Mouse (Mus musculus) kidney, adult 8-10 months (tissue): ENCODE measurements at regions not wholly inside any gene's neighbourhood (a gene's known extent, or its start where the extent isn't known, plus 50 kb on each side); places are given as distances from the start of the nearest gene placed in this dataset.
A peak's percentile ranks its signal among the peaks of the same experiment; 100 is the strongest.
"Not testable (repeated sequence)": the region's sequence is repeated elsewhere in the genome, so short reads cannot be mapped to it uniquely, and the experiment has no call there.

ENCODE experiments used
- DNase-seq, 2 experiments: peaks; one replicate each; pipeline ENCODE4 v3.0.0; 2022

DNA sequence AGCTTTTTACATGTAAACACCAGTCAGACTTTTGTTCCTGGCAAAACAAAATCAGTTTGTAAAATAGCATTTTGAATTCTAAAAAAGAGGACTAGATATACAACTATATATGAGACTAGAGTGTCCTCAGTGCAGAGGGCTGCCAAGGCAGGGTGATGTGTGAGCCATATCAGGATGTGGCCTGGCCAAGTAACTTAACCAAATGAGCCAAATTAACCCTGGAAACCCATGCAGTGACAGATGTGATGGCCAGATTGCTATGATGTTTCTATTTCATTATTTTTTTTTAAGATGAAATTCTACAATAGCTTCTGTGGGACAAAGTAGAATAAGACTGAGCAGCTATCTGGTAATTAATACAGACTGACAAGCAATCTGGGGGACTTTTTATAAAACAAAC, 181.8 kb downstream of the Nova1 start:
- DNase-seq, result no peak

DNA sequence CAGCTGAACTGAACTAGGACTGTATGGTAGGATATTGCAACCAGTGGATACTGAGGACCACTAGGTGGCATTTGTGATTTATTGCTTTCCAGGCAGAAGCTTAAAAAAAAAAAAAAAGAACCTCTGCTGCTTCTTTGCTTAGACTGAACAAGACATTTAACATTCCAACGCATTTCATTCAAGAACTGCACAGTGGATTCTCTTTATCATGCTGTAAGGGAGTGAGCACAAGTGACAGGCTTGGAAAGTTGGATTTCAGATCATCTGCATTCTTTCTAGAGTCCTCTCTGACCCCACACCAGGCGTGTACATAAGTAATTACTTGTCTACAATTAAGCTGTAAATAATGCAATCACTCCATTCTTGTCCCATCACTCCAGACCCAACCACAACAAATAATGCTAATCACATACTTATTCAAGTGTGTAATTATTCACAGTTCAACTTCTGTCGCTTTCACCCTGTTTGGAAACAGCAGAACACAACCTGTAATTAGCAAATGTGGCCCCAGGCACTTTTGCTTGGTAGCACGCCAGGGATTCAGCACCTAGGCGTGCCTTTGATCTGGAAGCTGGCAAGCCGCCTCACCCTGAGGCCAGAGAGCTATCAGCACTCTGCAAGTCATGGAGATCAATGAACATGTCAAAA, 183.5 kb downstream of the Nova1 start:
- peak; percentile 2 to 43 for DNase-seq

DNA sequence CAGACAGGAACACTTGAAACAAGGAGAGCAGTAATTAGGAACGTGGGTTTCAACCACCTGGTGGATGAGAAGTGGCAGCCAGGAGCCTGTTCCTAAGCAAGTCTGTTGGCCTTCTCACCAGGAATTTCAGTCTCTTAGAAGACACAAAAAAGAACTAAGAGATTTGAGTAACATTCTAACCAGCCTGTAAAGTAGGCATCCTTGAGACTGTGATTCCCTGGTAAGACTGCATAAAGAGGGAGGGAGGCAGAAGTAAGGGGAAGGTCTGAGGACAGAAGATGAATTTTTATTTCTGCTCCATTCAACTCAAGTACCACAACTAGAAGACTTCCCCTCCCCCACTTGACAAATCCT, 184.0 kb downstream of the Nova1 start:
- no peak for DNase-seq

DNA sequence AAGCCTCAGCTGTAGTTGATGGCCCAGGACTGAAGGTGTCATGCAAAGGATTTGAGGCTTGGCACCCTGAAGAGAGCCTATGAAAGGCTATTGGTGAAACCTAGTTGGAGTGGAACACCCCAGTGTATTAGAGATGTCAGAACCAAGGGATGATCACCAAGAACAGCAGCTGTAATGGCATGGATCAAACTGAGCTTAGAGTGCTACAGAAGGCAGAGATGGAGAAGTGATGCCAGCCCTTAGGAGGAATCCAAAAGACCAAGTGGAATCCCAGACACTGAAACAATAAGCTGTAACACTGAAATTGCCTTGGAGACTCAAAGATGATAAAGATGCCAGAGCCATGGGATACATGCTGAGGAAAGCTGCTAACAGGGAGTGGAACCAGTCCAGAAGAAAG, 186.3 kb downstream of the Nova1 start:
- not testable (repeated sequence) for DNase-seq

DNA sequence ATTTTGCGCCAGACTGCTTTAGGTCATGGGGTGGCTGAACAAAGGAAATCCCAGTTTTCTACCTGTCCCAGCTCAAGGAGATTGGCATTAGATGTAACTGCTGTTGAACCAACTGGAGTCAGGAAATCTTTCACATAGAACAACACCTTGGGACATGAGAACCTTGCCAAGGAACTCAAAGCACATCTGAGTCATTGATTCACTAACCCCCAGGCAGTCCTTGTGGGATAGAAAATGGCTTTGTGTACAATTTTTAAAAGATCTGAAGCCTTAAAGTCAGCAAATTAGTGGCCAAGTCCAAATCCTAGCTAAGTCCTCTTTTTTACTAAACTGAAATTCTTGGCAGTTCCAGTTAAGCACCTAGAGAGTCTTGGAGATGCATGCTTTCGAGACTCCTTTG, 191.4 kb downstream of the Nova1 start:
- peak in 1 of 2 experiments; percentile 12 for DNase-seq

DNA sequence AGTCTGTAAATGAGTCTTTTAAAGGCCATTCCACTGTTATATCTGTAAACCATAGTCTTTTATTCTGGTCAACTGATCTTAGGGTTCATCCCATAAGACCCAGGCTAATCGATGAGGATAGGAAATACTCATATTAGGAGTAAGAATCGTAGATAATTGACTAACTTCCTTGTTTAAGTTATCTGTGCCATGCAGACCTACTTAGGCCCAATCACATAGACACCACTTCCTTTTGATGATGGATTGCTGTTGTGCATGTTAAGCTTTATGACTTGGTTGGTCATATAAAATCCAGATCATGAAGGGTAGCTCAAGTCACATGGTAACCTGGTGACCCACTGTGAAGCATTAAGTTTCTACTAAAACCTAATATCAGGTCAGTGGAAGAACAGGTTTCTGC, 207.3 kb downstream of the Nova1 start:
- DNase-seq, result no peak

DNA sequence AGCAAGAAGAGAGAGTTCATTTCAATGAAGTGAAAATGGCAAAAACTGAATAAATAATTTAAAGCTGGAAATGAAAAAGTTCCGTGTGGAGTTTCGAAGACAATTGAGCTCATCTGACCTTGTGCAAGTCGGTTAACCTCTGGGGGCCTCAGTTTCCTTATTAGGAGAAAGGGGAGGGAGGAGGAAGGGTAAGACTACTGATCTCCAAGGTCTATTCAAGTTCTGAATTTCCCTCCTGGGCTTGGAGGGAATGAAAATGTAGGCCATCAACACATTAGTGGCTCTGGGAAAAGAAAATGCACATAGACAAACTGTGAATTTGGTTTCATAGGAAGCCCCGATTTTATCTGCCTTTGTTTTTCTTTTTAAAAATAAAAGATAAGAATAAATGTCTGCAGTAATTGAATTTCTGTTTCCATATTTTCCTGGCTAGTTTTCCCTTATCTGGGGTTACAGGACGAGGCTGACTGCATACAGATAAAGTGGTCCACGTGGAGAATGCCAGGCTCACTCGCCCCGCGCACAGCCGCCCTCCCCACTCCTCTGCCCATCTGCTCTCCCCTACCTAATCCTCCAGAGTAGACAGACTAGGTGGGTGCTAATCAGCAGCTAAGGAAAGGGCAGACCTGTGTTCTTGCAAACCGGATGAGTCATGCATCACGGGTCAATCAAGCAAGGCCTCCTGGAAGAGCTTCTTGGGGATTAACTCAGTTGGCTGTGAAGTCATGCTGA, 209.0 kb downstream of the Nova1 start:
- peak; percentile 2 to 13 for DNase-seq

DNA sequence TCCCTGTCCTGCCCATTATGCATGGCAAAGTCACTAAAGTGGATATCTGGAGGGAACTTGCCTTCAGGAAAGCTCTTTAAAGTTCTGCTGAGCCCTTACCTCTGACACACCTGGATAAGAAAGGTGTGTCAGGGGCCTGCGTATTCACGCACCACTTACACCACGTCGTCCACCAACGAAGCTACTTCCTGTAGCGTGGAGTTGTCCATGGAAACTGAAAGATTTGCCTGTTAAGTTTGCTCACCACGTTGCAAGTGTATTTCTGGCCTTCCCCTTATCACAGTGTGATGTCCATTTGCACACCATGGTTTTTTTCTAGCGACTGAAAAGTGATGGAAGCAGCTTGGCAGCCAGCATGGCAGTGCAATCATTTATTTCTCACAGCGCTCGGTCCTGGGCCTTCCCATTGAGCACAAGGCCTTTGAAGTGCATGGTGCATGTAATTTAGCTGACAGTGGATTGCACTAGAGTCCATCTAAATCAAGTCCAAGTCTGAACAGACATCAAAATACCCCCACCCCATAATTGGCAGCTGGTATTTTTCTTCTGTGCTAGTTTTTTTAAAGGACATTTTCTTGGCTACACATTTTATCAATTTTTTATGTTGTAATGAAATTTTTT, 210.3 kb downstream of the Nova1 start:
- DNase-seq, result no peak

DNA sequence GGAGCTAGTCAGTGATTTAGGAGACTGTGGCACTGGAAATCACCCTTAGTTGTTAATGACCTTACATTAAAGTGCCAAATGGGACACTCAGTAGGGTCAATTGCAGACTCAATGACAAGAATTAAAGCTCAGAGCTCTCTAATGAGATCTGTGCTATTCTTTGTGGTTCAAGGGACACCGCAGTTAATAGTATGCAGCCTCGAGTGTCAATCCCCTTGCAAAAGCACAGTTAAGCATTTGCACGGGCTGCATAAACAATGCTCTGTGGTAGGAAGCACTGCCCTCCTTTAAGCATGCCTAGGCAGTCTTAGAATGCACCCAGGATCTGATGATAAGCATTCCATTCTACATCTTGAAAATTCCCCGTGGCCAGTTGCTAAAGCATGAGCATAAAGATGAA, 221.5 kb downstream of the Nova1 start:
- DNase-seq, result no peak

DNA sequence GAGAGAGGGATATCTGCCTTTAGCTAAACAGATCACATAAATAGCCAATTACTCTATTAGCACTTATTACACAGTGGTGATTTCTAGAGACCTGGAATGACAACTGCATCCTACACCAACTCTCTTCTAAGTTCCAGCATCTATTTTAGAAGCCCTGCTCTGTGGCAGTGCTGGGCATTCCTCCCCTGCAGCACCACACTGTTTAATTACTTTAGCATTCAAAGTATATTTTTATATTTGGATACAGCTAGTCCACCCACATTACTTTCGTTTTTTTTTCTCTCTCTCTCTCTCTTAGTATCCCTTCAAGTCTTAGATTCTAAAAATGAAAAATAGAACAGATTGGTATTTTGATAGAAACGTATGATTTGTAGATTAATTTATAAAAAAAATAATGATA, 250.1 kb downstream of the Nova1 start:
- no peak for DNase-seq

DNA sequence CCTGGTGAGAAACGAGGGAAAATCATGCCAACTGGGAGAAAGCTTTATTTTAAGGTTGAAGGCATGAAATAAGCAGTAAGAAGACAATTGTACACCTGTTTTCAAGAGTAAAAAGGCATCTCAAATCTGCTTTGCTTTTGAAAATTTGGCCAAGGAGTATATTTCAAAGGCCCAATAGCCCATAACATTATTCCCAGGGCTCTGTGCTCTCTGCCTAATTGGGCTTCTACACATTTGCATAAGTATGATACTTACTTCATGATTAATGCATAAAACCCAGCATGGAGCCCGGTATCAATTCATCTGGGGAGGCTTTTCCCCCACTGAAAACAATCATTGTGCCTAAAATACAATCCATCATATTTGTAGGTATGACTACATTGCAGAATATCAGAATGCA, 252.4 kb downstream of the Nova1 start:
- no peak for DNase-seq

DNA sequence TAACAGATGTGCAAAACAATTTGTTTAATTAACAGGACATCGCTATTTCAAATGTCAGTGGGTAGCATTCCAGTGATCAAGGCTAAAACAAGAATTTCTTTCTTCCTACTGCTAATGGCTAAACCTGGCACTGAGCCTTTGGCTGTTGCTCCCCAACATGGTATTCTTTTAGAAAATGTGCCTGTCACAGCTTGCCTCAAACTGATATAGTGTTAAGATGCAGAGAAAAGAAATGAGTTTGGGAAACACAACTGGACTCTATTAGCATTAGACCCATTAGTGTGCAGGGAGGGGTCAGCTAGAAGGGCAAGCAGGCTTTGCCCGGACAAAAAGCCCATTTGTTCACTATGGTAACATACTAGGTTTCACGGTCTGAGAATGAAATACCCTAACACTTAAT, 297.8 kb downstream of the Nova1 start:
- DNase-seq, result no peak

DNA sequence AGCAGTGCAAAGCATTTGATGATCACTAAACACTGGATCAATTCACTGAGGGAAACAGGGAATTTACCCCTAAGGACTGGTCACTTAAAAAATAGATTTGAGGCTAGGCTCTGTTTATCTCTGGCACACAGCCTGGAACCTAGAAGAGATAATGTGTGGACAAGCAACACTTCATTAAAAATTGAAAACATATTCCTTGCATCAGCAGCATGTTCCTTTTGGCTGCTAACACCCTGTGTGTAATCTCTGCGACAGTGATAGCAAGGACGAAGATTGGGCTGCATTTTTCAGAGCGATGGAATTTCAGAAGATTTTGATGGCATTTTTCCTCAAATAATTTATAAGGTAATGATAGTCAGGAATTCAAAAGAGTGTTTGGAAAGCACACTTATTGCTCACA, 310.9 kb downstream of the Nova1 start:
- DNase-seq, result no peak

DNA sequence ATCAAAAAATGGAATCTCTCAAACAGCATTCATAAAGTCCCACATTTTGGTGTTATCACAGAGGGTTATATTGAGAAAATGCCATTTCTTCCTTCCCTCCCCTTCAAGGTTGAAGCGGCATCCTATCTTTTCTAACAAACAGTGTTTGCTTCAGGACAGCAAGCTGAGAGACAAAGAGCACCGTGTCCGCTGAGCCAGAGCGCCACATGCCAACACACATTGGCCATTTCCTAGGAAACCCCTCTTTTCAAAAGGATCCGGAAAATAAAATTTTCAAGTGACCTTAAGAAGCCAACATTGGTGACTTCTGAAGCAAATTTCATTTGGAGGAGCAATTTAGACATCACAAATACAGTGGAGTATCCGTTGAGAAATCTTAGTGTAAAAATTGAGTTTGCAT, 326.3 kb downstream of the Nova1 start:
- DNase-seq, result no peak

DNA sequence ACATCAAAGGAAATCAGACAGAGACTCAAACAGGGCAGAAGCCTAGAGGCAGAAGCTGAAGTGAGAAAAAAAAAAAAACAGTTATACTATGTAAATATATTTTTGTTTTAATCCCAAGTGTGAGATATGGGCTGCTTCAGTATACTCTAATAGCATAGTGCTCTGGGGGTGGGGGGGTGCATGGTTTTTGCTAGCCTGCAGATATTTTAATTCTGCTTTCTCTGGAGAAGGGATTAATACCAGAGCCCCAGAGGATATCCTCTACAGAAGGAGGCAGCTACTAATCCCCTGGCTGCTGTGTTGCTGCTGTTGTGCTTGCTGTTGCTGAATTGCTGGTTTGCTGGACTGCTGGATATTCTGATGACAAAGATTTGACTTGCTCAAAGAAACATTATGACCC, 367.8 kb downstream of the Nova1 start:
- no peak for DNase-seq

DNA sequence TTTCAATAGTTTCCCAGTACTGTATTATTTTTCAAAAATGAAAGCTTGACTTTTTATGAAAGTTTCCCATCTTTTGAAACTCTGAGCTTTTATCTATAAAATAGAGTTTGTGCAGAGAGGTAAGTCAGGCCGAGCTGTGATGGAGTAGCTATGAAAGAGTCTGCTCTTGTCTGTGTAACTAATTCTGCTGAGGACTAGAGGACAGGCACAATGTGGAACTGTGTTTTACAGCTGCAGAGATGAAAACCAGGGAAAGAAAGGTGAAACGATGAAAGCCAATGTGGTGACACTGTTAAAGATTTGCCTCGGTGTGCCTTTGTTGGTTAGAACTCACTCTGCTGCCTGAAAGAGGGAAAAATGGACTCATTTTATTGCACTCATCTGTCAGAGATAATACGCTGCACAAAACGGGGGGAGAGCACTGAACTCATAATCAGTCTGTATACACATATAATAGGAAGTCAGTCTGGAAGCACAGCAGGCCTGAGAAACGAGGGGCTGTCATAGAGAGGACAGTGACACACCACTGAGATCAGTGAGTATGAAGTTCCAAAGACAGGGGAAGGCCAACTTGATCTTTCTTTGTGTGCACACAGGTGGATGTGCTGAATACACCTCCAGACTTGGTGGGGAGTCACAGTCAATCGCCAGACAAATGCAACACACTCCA, 373.9 kb downstream of the Nova1 start:
- DNase-seq, result no peak

DNA sequence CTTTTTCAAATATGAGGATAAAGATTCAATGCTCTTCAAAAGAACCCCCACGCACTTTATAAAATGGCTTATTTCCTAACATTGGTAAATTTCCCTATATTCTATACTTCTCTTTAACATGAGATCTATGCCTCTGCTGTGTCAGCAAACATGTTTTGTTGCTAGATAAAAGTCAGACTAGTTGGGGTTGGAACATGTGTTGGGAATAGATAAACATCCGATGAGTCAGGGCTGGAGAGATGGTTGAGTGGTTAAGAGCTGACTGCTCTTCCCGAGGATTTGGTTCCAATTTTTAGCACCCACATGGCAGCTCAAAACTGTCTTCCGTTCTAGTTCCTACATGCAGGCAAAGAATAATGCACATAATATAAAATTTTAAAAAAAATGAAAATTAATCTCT, 399.1 kb downstream of the Nova1 start:
- no peak for DNase-seq

DNA sequence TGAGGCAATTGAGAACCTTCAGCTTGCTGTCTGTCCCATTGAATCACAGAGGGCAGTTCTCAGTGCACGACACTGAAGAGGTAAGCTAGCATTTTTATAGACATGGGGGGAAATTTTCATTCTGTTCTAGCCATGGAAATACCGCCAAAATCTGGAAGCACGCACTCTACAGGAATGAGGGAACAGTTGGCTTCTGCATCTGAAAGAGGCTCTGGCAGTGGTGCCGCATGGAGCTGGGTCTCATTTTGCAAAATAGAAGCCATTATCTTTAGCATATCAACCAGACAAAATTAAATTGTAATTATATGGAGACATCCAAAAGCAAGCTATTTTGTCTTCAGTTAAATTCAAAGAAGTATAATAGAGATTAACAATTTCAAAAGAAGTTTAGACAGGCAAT, 399.7 kb downstream of the Nova1 start:
- DNase-seq, result no peak

DNA sequence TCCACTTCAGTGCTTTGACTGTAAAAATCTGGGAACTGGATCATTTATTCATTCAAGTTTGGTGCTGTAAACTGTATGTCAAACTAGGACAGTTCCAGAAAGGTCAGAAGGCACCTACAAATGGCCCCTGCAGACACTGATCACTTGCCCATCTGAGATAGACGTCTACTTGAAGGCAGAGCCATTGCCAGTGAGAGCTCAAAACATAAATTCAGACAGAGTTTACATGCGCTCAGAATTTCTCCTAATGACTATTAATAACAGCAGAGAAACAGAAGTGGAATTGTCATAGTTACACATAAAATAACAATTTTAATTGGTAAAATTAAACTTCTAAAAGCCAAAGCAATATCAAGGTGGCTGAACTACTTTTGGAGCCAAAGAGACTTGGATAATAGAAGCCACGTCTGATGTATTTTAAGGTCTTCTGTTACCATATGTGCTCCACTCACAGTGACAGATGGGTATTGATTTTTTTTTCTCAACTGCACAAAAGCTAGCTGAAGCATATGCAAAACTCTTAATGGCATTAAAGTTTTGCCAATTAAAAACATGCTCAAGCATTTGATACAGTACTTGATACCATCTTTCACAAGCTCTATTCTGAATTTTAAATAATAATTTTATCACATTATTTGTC, 401.8 kb downstream of the Nova1 start:
- no peak for DNase-seq

DNA sequence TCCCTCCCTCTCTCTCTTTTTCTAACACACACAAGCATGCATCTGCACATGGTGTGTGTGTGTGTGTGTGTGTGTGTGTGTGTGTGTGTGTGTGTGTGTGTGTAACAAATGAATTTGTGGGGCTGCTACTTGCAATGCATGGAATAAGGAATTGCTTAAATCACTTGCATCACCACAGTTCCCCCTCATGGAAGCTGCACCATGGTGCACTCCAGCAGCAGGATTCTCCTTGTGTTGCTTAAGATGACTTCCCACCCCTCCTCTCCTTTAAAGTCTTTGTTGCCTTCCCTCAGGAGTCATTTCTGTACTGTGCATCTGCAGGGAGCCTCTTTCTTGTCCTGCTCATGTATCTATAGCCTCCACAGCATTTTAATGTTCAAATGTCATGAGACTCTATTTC, 402.5 kb downstream of the Nova1 start:
- no peak for DNase-seq

DNA sequence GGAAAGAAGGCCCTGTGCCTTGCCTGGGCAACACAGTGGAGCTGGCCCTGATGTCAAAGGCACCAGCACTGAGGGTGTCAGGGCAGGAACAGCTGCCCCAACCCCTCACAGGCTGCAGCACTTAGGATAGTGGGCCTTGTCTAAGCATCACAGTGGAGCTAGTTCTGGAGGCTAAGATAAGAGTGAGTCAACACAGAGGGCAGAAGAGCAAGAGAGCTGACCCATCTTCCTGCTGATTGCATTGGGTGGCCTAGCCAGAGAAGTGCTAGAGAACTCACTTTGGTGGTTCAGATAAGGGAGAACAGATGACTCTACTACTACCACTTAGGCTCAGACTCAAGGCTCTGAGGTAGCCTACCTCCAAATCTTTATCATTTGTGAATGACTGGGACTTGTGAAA, 413.1 kb downstream of the Nova1 start:
- DNase-seq, result no peak

DNA sequence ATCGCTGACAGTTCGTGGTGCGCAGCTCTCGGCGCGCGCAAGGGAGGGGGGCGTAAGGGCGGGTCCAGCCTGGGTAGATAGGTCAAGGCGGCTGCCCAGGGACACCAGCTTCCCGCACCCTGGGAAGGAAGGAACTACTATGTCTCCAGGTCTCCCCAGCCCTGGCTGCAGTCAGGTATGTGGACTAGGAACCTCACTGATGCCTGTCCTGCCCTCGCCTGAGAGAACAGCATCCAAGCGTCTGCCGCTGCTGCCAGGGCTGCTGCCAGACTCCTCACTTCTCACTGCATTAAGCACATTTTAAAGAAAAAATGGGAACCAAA, 419.1 kb downstream of the Nova1 start:
- DNase-seq, result no peak

DNA sequence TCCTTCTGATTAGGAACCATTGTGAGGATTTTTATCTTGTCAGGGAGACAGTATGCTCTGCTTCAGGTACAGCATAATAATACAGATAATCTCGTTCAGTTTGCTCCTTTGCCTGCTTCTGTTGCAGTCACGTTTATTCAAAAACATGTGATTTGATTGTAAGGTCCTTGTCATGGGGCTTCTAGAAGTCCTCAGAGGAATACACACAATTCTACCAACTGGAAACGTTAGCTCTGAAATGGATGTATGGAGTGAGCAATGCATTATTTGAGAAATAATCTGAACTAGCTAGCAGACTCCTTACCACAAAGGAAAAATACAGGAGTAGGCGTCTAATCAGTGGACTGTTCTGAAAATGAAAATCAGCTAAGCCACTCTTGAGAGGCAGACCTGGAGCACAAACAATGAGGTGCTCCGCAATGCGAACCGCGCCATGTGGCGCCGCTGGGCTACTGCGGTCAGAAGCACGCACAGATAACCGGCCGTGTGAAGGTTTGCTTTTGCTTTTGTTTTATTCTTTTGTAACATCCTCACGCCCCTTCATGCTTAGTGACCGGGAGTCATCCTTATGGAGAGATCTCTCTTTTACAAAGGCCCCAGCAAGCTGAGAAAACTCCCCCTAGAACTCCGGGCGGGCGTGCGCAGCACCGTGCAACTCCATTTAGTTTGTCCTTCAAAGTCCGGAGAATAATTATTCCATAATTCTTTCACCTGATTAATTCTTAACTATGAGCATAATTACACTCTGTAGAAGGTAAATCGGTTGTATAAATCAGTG, 419.7 kb downstream of the Nova1 start:
- DNase-seq, result no peak
